Mouse (Mus musculus) E14TG2a.4 (cell line): Measurements from ENCODE around the gene Morc4.

ENCODE experiments used
- CTCF ChIP-seq: conservative IDR thresholded peaks from 2 replicates; pipeline ENCODE4 v1.5.1; 2014; ENCODE audit warnings: low read length
- POU5F1 ChIP-seq: IDR thresholded peaks from 2 replicates; pipeline ENCODE4 v1.6.1; 2014; ENCODE audit warnings: low read length, borderline replicate concordance

DNA sequence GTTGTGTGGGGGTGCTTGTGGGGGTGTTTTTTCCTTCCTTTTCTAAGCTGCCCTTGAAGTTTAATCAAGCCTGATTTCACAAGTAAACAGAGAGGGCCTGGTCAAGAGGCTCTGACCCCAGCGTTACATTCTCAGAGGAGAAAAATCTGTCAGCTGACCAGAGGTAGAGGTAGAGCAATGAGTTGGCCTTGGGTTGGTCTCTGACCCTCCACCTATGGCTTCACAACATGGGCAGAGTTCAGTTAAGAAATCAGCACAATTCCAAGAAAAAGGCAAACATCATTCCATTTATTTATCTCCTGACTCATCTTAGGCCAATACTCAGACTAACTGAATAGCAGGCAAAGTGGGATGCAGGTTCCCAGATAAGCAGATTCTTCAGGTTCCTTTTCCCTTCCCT, 92.6 kb downstream of the Morc4 start:
- no peak for TF ChIP-seq POU5F1
- TF ChIP-seq CTCF = no peak
